In genomic region chr1:34065551-34066048, GRCm38 (mm10) we compare ENCODE assay signal across 18 mouse cellular contexts.
"Had no signal": no experiment of that assay in that cellular context is flagged by ENCODE, and none has a peak within 500 bp of the region (broad histone marks: within the 10 kb centered on the region; RNA-seq: fewer than 3 reads in every experiment).

No protein-coding gene starts in this region.

- H3K27me3 ChIP-seq: limb, embryonic 12.5 days; liver, embryonic 13.5 days; lung, embryonic 15.5 days; midbrain, embryonic 12.5 days; neural tube, embryonic 15.5 days had no signal

- H3K9me3 ChIP-seq: limb, embryonic 12.5 days; liver, embryonic 13.5 days; lung, embryonic 15.5 days; megakaryocyte, embryonic 14.5 days; midbrain, embryonic 12.5 days; neural tube, embryonic 15.5 days had no signal

- ATAC-seq: liver, postnatal 0 days had no signal

- H3K4me3 ChIP-seq: limb, embryonic 12.5 days; liver, embryonic 13.5 days; lung, embryonic 15.5 days; megakaryocyte, embryonic 14.5 days; midbrain, embryonic 12.5 days; myocyte; neural tube, embryonic 15.5 days had no signal

- DNase-seq: kidney, postnatal 36 days; layer of hippocampus, adult 9-11 months; layer of hippocampus, postnatal 36 days; liver; liver, embryonic 13.5 days; liver, postnatal 0 days; lung, postnatal 14 days; thymus, adult 2 months; thymus, postnatal 25 days had no signal

- H3K9ac ChIP-seq: limb, embryonic 12.5 days; liver, embryonic 13.5 days; liver, postnatal 0 days; lung, embryonic 15.5 days; midbrain, embryonic 12.5 days; neural tube, embryonic 15.5 days had no signal

- H3K27ac ChIP-seq: kidney, postnatal 0 days; limb, embryonic 12.5 days; liver, embryonic 13.5 days; lung, embryonic 15.5 days; macrophage; midbrain, embryonic 12.5 days; neural tube, embryonic 15.5 days; stomach, postnatal 0 days had no signal

- H3K36me3 ChIP-seq: limb, embryonic 12.5 days; liver, embryonic 13.5 days; lung, embryonic 15.5 days; midbrain, embryonic 12.5 days; neural tube, embryonic 15.5 days had no signal

- H3K4me2 ChIP-seq: limb, embryonic 12.5 days; liver, embryonic 13.5 days; lung, embryonic 15.5 days; midbrain, embryonic 12.5 days; neural tube, embryonic 15.5 days had no signal
